Mouse (Mus musculus) limb, embryonic 15.5 days (tissue): ENCODE data around the gene Tbx4. TPM values are rescaled to one million over a fixed set of nuclear protein-coding genes. Genes with fewer than 3 reads are reported as not detected.

Source experiments
- ATAC-seq: fragments of 200-750 bp; cut with Nextera tagmentation; 2 replicates; pipeline ENCODE4 v1.8.0; 2017; ENCODE audit warnings: low read depth, moderate TSS enrichment; ENCODE audit not compliant: insufficient number of reproducible peaks, low FRiP score, low TSS enrichment
- H3K27ac ChIP-seq: fragments of 300-500 bp; sonication (generic); 2 replicates; pipeline ENCODE4 v1.5.1; 2015; ENCODE audit warnings: moderate library complexity, mild to moderate bottlenecking, inconsistent platforms
- H3K27me3 ChIP-seq: fragments of 300-500 bp; sonication (generic); 2 replicates; pipeline ENCODE4 v1.6.1; 2015; ENCODE audit warnings: inconsistent platforms
- H3K36me3 ChIP-seq: fragments of 300-500 bp; sonication (generic); 2 replicates; pipeline ENCODE4 v1.6.1; 2015; ENCODE audit warnings: inconsistent platforms
- H3K4me1 ChIP-seq: fragments of 300-500 bp; sonication (generic); 2 replicates; pipeline ENCODE4 v1.6.1; 2015; ENCODE audit warnings: inconsistent platforms
- H3K4me2 ChIP-seq: fragments of 300-500 bp; sonication (generic); 2 replicates; pipeline ENCODE4 v1.6.1; 2015; ENCODE audit warnings: mild to moderate bottlenecking, inconsistent platforms
- H3K4me3 ChIP-seq: fragments of 300-500 bp; sonication (generic); 2 replicates; pipeline ENCODE4 v1.5.1; 2015; ENCODE audit warnings: mild to moderate bottlenecking, inconsistent platforms
- H3K9ac ChIP-seq: fragments of 300-500 bp; sonication (generic); 2 replicates; pipeline ENCODE4 v1.6.1; 2015; ENCODE audit warnings: inconsistent platforms
- H3K9me3 ChIP-seq: fragments of 300-500 bp; sonication (generic); 2 replicates; pipeline ENCODE4 v1.6.1; 2016; ENCODE audit warnings: inconsistent platforms
- WGBS: fragments of 180-500 bp; shearing (Covaris S2); methylation state at CpG from one replicate; pipeline ENCODE4 v1.1.7; 2015; 5-methylcytosine and 5-hydroxymethylcytosine counted together
- polyA plus RNA-seq: library from polyadenylated mRNA; unstranded; fragments of >200 nt; fragmentation: Nextera tagmentation; extraction: Ambion mirVana; gene quantifications from 2 replicates; pipeline ENCODE4 v1.2.1, GENCODE M21; 2015

Gene Tbx4
- polyA plus RNA-seq, 1 experiment from 2014 or later: 21.9 TPM

GRCm38 (mm10) chr11:85841980-85842379, 44.2 kb upstream of the Tbx4 start:
- H3K27ac ChIP-seq: peak overlapping the region; percentile 48; the same call in 1 of the 2 replicates
- H3K4me2 ChIP-seq: peak overlapping the region; percentile 71
- H3K36me3 ChIP-seq: no peaks in the 10 kb centered on the region
- peak; percentile 28; the same call in 1 of the 2 replicates for ATAC-seq
- peak overlapping the region; percentile 63 for H3K4me3 ChIP-seq
- under 1% methylated on average over 31 of the region's 32 CpGs for WGBS
- no peaks in the 10 kb centered on the region for H3K9me3 ChIP-seq
- peaks cover 65% of the 10 kb centered on the region for H3K27me3 ChIP-seq
- peak overlapping the region; percentile 7; the same call in 1 of the 2 replicates for H3K9ac ChIP-seq
- H3K4me1 ChIP-seq: peaks cover 54% of the 10 kb centered on the region

- ATAC-seq: no peak
- peaks cover 59% of the 10 kb centered on the region for H3K27me3 ChIP-seq
These were observed 43.5 kb upstream of the Tbx4 start for GRCm38 (mm10) chr11:85842596-85843346.

GRCm38 (mm10) chr11:85843347-85843692, 42.9 kb upstream of the Tbx4 start:
- Histone ChIP-seq H3K4me2 (peak overlapping the region; percentile 81), H3K9me3 (no peaks in the 10 kb centered on the region), H3K4me1 (peaks cover 41% of the 10 kb centered on the region), H3K27ac (peak overlapping the region; percentile 72), H3K36me3 (no peaks in the 10 kb centered on the region), H3K27me3 (peaks cover 54% of the 10 kb centered on the region), H3K9ac (0 out of 2 replicates have a peak overlapping the region, but pooled peaks have one; percentile 31), H3K4me3 (peak overlapping the region; percentile 54)
- 0% methylated on average over 18 of the region's 18 CpGs for WGBS
- ATAC-seq: peak; percentile 42; the same call in 1 of the 2 replicates

More at GRCm38 (mm10) chr11:85842596-85843346, 43.5 kb upstream of the Tbx4 start:
- Histone ChIP-seq H3K9ac (0 out of 2 replicates have a peak overlapping the region, but pooled peaks have one; percentile 31), H3K9me3 (no peaks in the 10 kb centered on the region), H3K36me3 (no peaks in the 10 kb centered on the region), H3K4me1 (peaks cover 46% of the 10 kb centered on the region), H3K27ac (peak overlapping the region; percentile 72), H3K4me2 (peak overlapping the region; percentile 81), H3K4me3 (peak overlapping the region; percentile 54)
- whole genome bisulfite sequencing: 10% methylated on average over 24 of the region's 24 CpGs

GRCm38 (mm10) chr11:85844144-85844965, 41.9 kb upstream of the Tbx4 start:
- Histone ChIP-seq H3K4me2 (peak overlapping the region; percentile 81), H3K4me3 (peak overlapping the region; percentile 54), H3K9ac (peak overlapping the region; percentile 24), H3K36me3 (no peaks in the 10 kb centered on the region), H3K9me3 (no peaks in the 10 kb centered on the region), H3K27me3 (peaks cover 43% of the 10 kb centered on the region), H3K27ac (peak overlapping the region; percentile 72), H3K4me1 (peaks cover 39% of the 10 kb centered on the region)
- ATAC-seq: peak; percentile 74
- under 1% methylated on average over 54 of the region's 54 CpGs for WGBS

GRCm38 (mm10) chr11:85844971-85845370, 41.3 kb upstream of the Tbx4 start:
- 38% methylated on average over 5 of the region's 5 CpGs for WGBS
- peaks cover 39% of the 10 kb centered on the region for H3K4me1 ChIP-seq
- H3K27ac ChIP-seq: no peak overlapping the region

GRCm38 (mm10) chr11:85845921-85846320, 40.3 kb upstream of the Tbx4 start:
- no peak for ATAC-seq
- H3K27ac ChIP-seq: no peak overlapping the region
- WGBS: 44% methylated on average over 5 of the region's 5 CpGs

More at GRCm38 (mm10) chr11:85844971-85845370, 41.3 kb upstream of the Tbx4 start:
- Histone ChIP-seq H3K9ac (0 out of 2 replicates have a peak overlapping the region, but pooled peaks have one; percentile 24), H3K36me3 (no peaks in the 10 kb centered on the region), H3K4me2 (peak overlapping the region; percentile 81), H3K4me3 (peak overlapping the region; percentile 54; the same call in 1 of the 2 replicates), H3K27me3 (peaks cover 37% of the 10 kb centered on the region), H3K9me3 (no peaks in the 10 kb centered on the region)
- ATAC-seq: no peak

GRCm38 (mm10) chr11:85846509-85846908, 39.7 kb upstream of the Tbx4 start:
- Histone ChIP-seq H3K4me1 (peaks cover 29% of the 10 kb centered on the region), H3K9me3 (no peaks in the 10 kb centered on the region), H3K9ac (no peak overlapping the region), H3K27ac (no peak overlapping the region), H3K36me3 (no peaks in the 10 kb centered on the region), H3K4me3 (no peak overlapping the region), H3K4me2 (no peak overlapping the region), H3K27me3 (peaks cover 23% of the 10 kb centered on the region)
- no peak for ATAC-seq
- WGBS: 51% methylated on average over 4 of the region's 4 CpGs

More at GRCm38 (mm10) chr11:85845921-85846320, 40.3 kb upstream of the Tbx4 start:
- H3K36me3 ChIP-seq: no peaks in the 10 kb centered on the region
- H3K27me3 ChIP-seq: peaks cover 28% of the 10 kb centered on the region
- no peak overlapping the region for H3K4me2 ChIP-seq
- H3K9ac ChIP-seq: no peak overlapping the region
- no peaks in the 10 kb centered on the region for H3K9me3 ChIP-seq
- no peak overlapping the region for H3K4me3 ChIP-seq
- H3K4me1 ChIP-seq: peaks cover 30% of the 10 kb centered on the region

GRCm38 (mm10) chr11:85849037-85849436, 37.2 kb upstream of the Tbx4 start:
- Histone ChIP-seq H3K4me2 (peak overlapping the region; percentile 43), H3K9me3 (no peaks in the 10 kb centered on the region), H3K36me3 (no peaks in the 10 kb centered on the region), H3K4me1 (peaks cover 8% of the 10 kb centered on the region), H3K27ac (0 out of 2 replicates have a peak overlapping the region, but pooled peaks have one; percentile 22), H3K4me3 (peak overlapping the region; percentile 30), H3K9ac (no peak overlapping the region), H3K27me3 (peaks cover 16% of the 10 kb centered on the region)
- WGBS: 2% methylated on average over 21 of the region's 21 CpGs
- ATAC-seq: peak; percentile 67; the same call in 1 of the 2 replicates

- peaks cover 12% of the 10 kb centered on the region for H3K27me3 ChIP-seq
- peak within 1 kb of the TSS; percentile 43; the same call in 1 of the 2 replicates for H3K4me2 ChIP-seq
- no peak within 1 kb of the TSS for H3K4me3 ChIP-seq
- no peaks in the 10 kb centered on the region for H3K9me3 ChIP-seq
- no peak within 1 kb of the TSS for H3K27ac ChIP-seq
- 86% methylated on average over 6 of the region's 6 CpGs for WGBS
- no peak within 1 kb of the TSS for H3K9ac ChIP-seq
- ATAC-seq: no peak
- H3K4me1 ChIP-seq: peaks cover 2% of the 10 kb centered on the region; the same call in 1 of the 2 replicates
- H3K36me3 ChIP-seq: no peaks in the 10 kb centered on the region
These were observed 36.0 kb upstream of the Tbx4 start, which contains the start of gene Gm11444 for GRCm38 (mm10) chr11:85850233-85850632. Gm11444 (minus strand) TSS chr11:85850333.

- Histone ChIP-seq H3K27me3 (peaks cover 7% of the 10 kb centered on the region), H3K9ac (no peak overlapping the region), H3K4me1 (peaks cover 2% of the 10 kb centered on the region; the same call in 1 of the 2 replicates), H3K9me3 (no peaks in the 10 kb centered on the region), H3K36me3 (no peaks in the 10 kb centered on the region), H3K4me2 (no peak overlapping the region), H3K27ac (no peak overlapping the region), H3K4me3 (no peak overlapping the region)
- ATAC-seq: no peak
- WGBS: 55% methylated on average over 6 of the region's 6 CpGs
These were observed 35.5 kb upstream of the Tbx4 start for GRCm38 (mm10) chr11:85850758-85851157.

GRCm38 (mm10) chr11:85857997-85858698, 28.1 kb upstream of the Tbx4 start:
- Histone ChIP-seq H3K36me3 (no peaks in the 10 kb centered on the region), H3K27ac (no peak overlapping the region), H3K9me3 (no peaks in the 10 kb centered on the region), H3K27me3 (no peaks in the 10 kb centered on the region), H3K4me2 (no peak overlapping the region), H3K9ac (no peak overlapping the region), H3K4me3 (no peak overlapping the region), H3K4me1 (no peaks in the 10 kb centered on the region)
- ATAC-seq: no peak
- 31% methylated on average over 6 of the region's 6 CpGs for WGBS
